Mouse (Mus musculus) cerebellum, adult 8-10 months (tissue): Measurements from ENCODE around the gene Scrn1.

Experiments
- DNase-seq: peaks from one replicate; pipeline ENCODE4 v3.0.0; 2022

Gene Scrn1

DNA sequence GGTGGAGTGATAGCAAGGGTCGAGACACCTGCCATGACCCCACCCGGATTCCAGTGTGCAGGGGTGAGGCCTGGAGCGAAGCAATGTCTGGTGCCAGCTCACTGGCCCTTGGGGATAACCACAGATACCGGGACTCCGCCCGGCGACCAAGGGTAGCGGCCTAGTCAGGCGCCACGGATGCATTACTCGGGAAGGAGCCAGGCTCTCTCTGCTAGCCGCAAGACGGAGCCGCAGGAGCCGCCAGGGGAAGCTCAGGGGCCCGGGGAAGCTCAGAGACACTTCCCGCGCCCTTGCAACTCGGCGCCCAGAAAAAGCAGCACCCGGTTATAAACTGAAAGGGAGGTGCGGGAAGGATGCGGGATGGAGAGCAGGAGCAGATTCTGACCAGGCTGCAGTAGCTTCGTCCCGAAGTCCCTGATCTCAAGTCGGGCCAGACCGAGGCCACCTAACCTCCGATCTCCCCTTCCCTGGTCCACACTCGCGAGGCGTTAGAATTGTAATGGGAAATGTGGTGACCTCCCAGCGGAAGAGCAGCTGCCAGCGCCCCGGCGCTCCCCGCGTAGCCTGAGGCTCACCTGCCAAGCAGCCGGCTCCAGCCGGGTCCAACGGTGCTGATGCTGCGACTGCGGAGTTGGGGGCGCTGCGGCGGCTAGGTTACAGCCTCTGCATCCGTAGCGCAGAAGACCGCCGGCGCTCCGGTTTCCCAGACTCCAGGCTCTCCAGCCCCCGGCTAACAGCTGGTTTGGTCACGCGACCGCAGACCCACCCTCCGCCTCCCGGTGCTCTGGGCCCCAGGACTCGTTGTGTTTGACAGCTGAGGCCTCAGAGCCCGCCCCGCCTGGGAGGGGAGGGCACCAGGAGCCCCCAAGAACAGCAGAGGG lies at the start of gene Scrn1:
Scrn1 (minus strand) TSS at position 825 of the 881 bp plus-strand sequence.
- DNase-seq, result peak; percentile 74

DNA sequence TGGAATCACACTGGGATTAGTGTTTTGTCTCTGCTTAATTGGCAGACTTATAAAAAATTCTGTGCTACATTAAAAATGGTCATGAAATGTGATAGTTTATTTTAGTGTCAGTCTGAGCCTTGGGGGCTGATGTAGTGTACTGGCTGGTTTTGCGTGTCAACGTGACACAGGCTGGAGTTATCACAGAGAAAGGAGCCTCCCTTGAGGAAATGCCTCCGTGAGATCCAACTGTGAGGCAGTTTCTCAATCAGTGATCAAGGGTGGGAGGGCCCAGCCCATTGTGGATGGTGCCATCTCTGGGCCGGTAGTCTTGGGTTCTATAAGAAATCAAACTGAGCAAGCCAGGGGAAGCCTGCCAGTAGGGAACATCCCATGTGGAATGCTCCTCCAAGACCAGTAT lies 40.0 kb upstream of the Scrn1 start:
- DNase-seq, result no peak

DNA sequence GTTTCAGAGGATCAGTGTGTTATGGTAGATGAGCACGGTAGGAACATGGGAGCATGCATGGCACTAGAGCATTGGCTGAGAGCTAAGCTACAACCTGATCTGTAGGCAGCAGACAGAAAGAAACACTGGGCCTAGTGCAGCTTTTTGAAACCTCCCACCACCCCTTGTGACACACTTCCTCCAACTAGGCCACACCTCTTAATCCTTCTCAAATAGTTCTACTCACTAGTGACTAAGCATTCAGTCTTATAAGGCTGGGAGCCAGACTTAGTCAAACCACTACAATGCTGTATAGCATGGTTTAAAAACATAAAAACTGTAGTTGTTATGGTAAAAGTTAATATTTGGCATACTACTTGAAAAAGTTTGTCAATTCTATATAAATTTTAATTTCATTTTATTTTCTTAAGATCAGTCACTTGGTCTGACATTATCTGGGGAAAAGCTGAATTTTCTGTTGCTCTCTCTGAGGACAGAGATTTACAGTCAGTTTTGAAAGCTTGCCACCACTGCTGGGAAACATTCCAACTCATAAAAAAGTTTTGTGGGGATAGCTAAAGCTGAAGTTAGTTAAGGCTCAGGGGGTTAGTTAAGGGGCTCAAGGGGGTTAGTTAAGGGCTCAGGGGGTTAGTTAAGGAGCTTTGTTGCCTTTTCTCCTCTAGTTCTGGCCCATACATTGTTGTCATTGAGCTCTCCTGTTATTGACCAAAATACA lies 37.9 kb upstream of the Scrn1 start:
- no peak for DNase-seq

DNA sequence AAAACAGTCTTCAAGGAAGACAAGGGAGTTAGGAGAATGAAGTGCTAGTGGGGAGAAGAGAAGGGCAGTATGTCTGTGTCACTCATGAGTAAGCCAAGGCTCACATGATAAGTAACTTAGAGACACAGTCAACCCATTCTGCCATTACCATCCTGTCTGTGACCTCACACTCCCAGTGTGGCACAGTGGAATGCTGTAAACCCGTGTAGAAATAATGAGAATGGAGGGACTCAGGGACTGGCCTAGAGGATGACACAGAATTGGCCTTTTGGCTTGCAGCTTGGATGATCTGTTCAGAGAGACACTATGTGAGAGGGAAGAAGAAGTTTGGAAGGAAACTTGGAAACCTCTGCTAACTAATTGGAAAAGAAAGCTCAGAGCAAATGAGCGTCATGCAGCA lies 36.6 kb upstream of the Scrn1 start:
- no peak for DNase-seq

DNA sequence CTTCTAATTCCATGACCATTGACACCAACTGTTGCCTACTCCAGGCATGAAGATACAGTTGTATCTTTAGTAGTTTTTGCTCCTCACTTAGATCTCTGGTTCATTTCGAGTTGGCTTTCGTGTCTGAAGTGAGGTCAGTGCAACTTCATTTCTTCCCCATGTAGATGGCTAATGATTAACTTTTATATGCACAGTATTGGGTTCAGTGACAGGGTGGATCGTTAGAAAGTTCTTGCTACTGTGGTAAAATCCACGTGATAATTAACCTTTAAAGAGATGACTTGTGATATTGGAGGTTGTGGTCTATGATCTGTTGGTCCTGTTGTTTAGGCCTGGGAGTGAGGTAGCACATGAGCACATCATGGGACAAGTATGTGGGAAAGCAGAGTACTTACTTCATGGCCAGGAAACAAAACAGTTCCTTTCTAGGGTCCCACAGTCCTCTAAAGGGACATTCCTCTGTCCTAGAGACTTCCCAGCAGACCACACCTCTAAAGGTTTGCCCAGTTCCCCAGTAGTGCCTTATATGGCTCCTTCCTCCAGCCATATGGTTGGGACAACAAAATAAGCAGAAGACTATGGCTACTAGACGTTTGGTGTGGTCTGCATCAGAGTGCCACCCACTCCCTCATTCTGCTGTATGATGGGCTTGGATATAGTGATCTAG lies 34.5 kb upstream of the Scrn1 start:
- no peak for DNase-seq

DNA sequence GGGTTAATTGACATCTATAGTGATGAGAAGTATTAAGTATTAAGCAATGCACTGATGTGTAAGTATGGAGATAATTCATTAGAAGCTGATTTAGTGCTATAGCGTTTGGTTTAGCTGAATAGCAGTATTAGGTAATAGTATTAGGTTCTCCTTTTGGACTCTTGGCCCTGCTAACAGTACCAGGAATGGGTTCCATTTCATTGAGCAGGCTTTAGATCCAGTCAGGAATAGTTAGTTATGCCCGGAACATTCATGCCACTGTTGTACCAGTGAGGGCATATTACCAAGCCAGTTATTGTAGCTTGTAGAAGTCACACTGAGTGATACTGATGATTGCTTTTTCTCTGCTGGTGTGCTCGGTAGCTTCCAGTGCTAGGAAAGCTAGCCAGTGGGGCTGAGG lies 31.4 kb upstream of the Scrn1 start:
- no peak for DNase-seq

DNA sequence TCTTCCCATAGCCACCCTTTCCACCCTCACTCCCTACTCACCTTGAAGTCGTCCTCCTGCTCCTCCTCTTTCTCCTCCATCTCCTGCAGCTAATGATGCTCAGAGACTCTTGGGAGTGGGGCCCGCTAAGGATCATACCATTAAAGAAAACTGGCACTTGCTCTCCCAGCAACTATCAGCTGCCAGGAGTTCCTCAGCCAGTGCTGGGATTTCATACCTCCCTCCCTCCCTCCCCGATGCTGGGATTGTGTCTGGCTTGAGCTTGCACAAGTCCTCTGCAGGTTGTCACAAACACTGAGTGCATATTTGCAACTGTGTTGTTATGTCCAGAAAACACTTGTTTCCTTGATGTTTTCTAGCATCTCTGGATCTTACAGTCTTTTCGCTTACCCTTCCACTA lies 30.9 kb upstream of the Scrn1 start, which contains the start of gene Fkbp14:
Fkbp14 (minus strand) TSS at position 101 of the 400 bp plus-strand sequence.
- DNase-seq, result no peak

DNA sequence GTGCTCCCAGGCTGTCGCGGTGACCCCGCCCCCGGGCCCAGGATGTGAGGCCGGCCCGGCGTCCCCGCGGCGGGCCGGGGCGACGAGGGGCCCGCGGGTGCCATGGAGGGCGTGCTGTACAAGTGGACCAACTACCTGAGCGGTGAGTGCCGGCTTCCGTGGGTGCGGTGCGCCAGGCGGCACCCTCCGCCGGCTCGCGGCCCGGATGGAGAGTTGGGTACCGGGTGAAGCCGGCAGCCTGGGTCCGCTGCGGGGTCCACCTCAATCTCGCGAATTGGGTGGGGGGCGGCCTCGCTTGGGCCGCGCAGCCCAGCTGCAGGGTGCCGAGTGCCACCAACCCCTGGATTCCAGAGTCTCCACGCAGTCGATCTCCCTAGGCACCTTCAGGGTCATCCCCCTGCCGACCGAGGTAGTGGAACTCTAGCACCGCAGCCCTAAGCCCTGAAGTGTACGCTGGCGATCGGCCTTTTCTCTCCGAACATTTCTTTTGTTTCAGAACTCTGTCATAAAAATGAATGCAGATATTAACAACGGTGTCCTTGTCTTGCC lies 29.1 kb upstream of the Scrn1 start:
- DNase-seq, result no peak

DNA sequence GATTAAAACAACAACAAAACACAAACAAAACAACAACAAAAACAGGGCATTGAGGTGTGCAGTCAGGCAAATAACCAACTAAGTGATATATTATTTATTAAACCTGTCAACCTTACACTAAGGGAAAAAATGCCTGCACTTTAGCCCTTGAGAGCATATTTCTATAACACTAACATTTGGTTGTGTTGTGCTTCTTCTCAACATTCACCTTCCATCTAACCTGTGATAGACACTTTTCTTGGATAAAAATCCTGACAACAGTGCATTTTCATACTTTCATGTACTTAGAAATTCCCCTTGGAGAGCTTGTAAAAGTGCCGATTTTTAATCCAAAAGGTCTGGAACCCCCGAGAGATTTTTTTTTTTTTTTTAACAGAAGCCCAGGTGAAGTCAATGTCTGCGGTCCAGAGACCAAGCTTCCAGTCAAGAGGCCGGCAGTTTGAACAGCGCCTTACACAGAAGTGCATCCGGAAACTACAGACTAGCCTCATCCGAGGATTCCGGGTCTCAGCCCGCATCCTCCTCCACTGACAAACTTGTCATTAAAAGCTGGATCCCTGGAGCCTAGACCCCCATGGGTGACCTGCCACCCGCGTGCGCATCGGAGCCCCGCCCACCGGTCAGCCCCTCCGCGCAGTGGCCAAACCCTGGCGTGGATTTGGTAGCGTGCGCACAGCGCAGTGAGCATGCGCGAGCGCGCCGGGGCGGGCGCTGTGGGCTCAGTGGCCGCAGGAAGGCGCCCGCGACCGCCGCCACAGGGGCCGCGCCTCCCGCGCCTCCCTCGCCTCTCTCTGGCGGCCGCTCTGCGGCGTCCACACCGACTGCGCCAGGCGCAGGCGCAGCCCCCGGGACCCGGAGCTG lies 28.4 kb upstream of the Scrn1 start, which contains the start of gene Plekha8:
Plekha8 (plus strand) TSS at position 643 of the 861 bp plus-strand sequence.
- peak; percentile 92 for DNase-seq

DNA sequence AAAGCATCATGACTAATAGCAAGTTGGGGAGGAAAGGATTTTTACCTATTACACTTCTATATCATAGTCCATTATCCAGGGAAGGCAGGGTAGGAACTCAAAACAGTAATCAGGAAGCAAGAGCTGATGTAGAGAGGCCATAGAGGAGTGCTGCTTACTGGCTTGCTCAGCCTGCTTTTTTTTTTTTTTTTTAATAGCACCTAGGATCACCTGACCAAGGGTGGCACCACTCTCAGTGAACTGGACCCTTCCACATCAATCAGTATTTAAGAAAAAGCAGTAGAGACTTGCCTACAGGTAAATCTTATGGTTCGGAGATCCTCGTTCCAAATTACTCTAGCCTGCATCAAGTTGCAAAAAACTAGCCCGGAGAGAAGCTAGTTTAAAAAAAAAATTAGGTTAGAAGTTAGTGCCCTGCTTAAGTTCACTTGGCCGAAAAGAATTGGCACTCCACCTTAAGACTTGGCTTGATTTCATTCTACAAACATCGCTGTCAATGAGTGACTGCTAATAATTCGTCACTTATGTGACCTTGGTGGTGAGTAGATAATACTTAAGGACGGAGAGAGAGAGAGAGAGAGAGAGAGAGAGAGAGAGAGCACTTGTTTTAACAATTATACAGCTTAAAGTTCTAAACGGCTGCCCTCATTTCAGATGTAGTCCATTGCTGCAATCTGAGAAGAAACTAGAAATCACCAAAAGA lies 27.6 kb upstream of the Scrn1 start:
- DNase-seq, result no peak

DNA sequence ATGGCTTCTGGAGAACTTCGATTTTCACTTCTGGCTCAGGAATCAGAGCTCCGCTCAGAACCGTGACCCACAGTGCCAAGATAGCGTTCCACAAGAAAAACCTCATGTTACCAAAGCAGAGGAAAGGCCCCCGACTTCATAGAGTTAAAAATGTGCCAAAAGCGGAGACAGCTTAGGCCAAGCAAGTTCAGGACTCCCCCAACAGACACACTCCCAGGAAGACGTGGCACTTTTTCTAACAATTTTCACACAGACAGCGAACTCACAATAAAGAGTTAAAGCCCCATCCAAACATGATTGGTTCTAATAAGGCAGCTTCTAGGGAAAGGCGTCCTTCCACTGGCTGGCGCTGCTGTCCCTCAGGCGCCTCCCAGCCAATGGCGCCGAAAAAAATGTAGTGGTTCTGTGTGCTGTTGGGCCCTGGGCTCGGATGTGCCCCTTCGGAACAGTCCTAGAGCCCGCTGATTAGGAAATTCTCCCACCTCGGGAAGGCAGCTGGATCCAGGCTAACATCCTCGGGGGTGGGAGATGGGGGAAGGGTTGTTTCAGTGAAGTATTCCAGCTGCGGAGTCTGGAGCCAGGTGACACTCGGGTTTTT lies 26.7 kb upstream of the Scrn1 start:
- peak; percentile 91 for DNase-seq

DNA sequence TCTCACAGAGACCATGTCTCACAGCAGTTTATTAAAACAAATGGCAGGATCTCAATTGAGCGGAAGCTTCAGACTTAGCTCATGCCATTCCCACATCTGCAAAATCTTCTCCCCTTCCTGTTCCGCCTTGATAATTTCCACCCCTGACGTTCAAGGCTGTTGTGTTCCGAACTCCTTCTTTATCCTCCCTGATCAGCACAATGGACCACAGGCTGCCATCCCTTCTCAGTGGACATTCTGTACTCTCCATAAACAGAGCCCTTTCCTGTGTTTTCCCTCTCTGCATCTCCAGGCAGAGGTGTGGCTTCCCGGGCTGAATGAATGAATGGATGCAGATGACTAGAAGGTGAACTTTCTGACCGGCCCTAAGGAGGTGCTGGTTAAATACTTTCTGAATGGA lies 25.5 kb upstream of the Scrn1 start:
- DNase-seq, result no peak

DNA sequence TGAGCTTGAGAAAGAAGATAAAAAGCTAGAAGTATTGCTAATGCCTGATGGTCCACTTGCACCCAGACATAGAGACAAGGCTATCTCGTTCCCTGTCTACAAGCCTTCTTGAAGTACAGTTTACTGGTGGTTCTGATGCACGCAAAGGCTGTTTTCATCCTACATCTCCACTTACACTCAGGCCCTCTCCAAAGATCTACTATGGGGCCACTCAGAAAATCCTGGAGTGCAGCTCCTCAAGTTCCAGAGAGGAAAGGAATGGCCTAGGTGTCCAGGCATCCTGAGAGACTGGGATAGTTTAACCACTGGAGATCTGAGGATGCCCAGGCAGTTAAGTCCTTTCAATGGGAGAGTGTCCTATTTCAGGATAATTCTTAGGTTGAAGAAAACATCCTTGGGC lies 24.4 kb upstream of the Scrn1 start:
- DNase-seq, result no peak

DNA sequence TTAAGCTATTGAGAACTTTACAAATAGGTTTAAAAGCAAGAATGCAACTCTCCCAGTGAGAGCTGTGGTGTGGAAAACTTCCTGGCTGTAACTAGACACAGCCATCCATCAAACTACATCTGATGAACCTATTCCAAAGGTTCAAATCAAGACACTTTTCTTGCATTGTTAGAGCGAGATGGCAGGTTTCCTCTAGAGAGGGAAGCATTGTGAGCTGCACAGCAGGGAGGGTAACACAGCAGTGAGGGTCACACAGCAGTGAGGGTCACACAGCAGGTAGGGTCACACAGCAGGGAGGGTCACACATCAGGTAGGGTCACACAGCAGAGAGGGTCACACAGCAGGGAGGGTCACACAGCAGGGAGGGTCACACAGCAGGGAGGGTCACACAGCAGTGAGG lies 21.9 kb upstream of the Scrn1 start:
- no peak for DNase-seq

DNA sequence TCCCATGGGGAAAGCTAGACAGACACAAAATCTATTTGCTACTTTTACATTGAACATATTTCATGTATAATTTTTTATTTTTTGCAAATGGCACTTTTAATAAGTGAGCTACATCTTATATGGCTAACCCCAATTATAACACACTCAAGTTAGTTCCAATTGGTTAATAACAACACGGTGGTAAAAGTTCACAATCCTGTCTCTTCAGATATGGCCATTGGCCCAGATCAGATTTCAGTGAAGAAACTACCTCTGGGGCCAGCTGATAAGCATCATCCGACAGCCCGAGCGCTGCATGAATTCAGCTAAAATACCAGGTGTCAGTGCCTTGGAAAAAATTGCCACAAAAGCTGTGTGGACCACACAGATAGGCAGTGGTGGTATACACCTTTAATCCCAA lies 21.4 kb upstream of the Scrn1 start:
- DNase-seq, result no peak

DNA sequence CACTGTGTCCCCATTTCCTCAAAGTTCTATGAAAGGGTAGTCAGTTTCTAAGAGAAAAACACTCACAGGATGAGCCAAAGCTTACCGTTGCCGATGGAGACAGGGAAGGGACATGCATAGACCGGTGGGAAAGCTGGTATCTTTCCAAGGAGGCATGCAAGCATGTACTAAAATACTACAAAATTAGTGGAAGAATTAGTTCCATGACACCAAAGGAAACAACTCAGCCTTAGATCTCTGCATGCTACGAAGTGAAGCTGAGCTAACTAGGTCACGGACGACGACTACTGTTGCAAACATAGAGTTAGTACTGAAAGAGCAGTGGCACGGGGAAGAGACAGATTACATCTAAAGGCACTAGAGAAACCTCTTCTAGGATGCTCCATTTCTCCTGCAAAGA lies 20.6 kb upstream of the Scrn1 start:
- DNase-seq, result no peak

DNA sequence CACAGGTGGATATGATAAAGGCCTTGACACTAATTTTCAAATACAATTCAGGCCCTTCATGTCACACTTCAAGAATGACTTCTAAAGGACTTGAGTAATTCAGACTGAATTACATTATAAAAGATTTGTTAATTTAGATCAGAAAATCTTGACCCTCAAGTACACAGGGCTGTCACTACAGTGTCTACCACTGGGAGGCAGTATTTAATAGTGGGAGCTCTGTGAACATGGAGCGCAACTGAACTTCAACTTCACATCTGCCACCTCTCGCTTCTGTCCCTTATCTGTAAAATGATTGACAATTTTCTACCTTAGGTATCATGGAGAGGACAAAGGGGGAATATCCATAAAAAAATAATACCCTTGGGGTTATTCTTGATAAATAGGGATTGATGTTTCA lies 19.9 kb upstream of the Scrn1 start:
- peak; percentile 54 for DNase-seq

DNA sequence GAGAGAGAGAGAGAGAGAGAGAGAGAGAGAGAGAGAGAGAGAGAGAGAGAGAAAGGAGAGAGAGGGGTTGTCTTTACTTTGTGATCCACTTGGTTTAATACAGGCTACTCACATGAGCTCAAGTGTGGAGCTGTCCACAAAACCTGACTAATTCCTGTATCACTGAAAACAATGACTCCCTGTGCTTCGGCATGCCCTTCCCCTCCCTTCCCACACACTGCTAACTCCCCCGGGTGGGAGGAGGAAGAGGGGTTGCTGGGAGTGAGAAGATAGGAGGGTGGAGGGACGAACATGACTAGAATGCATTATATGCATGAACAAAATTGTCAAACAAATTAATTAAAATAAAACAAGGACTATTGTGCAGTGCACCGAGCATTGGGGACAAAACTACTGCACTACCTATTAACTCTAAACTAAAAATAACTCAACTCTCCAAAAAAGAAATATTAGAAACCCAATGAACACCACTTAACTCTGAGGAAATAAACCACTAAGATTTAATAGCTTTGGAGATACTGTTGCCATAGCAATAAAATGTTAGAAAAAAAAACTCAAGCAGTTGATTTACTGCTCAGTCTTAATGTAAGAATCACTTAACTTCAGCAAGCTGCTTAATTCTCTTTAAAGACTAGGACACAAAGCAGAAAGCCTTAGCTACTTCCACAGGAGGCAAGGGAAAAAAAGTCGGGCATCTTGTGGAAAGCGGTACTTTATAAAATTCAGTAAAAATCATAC lies 7.1 kb upstream of the Scrn1 start:
- no peak for DNase-seq

DNA sequence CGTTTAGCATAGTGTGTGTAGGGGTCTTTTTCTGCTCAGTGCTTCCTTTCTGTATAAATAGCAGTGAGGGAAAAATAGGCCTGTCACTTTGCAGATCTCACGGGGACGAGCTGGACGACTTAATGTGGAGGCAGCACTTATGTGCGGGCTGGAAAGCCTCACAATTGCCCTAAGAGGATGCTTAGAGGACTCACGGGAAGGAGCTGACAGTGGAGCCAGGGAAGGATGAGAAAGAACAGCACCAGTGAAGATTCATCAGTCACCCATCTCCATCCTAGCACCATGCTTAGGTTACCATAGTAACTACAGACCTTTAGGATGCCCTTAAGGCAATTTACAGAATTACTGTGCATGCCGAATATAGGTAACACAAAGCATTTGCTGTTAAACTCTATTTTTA lies 3.5 kb upstream of the Scrn1 start:
- no peak for DNase-seq

DNA sequence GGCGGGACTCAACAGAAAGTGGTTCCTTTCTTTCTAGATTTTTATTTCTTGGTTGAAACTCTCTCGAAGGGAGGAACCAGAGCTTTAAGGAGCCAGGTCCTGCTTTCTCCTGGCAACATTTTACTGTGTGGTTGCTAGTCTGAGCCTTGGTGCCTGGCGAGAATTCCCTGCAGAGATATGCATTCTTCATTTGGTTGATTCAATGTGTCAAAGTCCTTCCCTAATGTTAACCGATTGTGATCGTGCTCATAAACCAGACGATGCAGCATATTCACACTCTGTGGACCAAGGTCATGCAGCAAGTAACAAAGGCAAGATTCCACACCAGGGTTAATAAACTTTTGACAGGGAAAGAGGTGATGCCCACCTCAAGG lies 244 bp upstream of the Scrn1 start:
- DNase-seq, result no peak

DNA sequence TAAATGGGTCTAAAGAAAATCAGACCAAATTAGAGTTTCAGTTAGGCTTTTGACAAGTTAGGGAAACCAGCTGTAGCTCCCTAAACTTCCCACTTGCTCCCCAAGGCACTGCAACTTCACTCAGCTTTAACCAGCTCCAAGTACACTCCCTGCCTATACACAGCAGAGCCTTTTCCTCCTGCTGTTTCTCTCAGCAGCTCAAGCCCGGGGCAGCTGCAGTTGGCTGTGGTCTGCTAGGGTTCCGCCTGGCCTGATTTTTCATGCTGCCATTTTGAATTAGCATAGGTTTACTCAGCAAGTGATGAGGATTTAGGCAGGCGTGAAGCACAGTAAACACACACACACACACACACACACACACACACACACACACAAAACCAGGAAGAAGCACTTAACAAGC lies 1.3 kb downstream of the Scrn1 start:
- peak; percentile 49 for DNase-seq
